Mouse (Mus musculus): ENCODE results near the gene Fgf18. TPM values are rescaled to one million over a fixed set of nuclear protein-coding genes. Genes with fewer than 3 reads are reported as not detected.

Fgf18 gene
- polyA plus RNA-seq, 1 experiment, result not detected

- 82% methylated on average over 3 of the region's 3 CpGs for WGBS
- Histone ChIP-seq H3K4me3 (ENCODE audit: insufficient read depth, low read depth, low read length) (no peak overlapping the region), H3K4me1 (ENCODE audit: control insufficient read depth, insufficient read depth, low read length) (no peaks in the 10 kb centered on the region), H3K27ac (ENCODE audit: insufficient read depth, low read depth, low read length) (no peak overlapping the region)
- TF ChIP-seq CTCF (IDR thresholded peaks at IDR 0.05; ENCODE audit: insufficient read depth, low read depth, low read length) (no peak), POLR2A (IDR thresholded peaks at IDR 0.05; ENCODE audit: insufficient read depth, low read depth, low read length) (no peak)
Observed at GRCm38 (mm10) chr11:33107540-33107939, 39.7 kb downstream of the Fgf18 start.

DNA sequence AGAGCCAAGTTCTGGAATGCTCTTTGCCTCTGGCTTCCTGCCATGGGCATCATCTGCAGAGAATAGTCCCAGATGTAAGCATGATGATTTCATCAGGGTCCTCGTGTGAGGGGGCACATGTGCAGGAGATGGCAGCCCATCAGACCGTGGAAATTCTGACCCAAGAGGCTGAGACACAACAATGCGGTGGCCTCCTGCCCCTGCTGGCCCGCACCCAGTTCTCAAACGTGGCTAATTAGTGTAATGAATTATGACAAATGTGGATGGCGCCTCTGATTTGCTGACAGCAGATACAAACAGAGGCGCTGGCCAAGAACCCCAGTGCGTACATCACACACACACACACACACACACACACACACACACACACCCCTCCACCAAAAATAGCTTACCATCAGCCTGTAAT is 42.3 kb downstream of the Fgf18 start:
- no peak overlapping the region for H3K27ac ChIP-seq (ENCODE audit: insufficient read depth, low read depth, low read length)
- 44% methylated on average over 8 of the region's 8 CpGs for WGBS
- H3K4me3 ChIP-seq (ENCODE audit: insufficient read depth, low read depth, low read length), result no peak overlapping the region
- H3K4me1 ChIP-seq (ENCODE audit: control insufficient read depth, insufficient read depth, low read length), result peaks cover 5% of the 10 kb centered on the region
- TF ChIP-seq POLR2A (IDR thresholded peaks at IDR 0.05; ENCODE audit: insufficient read depth, low read depth, low read length) (no peak), CTCF (IDR thresholded peaks at IDR 0.05; ENCODE audit: insufficient read depth, low read depth, low read length) (no peak)

DNA sequence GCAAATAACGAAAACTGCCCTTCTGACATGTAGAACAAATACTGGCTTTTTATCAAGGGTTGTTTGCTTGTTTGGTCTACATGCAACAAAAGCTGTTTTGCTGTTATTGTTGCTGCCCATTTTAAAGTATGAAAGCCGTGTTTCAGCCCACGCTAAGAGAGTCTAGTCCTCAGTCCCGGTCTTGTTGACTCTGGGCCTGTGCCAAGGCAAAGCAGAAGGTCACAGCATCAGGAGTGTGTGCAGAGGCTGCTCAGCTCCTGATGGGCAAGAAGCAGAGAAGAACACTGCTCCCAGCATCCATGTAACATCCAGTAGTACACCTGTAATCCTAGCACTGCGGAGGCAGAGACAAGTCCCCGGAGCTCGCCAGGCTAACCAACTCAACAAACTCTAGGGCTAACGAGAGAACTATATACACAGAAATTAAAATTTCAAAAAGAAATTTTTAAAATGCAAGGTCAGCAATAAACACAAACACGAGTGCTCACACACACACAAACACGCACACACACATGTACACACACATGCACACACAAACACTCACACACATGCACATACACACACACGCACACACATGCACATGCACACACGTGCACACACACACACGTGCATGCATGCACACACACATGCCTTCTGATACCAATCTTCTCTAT is 43.8 kb downstream of the Fgf18 start:
- no peak for TF ChIP-seq POLR2A (IDR thresholded peaks at IDR 0.05; ENCODE audit: insufficient read depth, low read depth, low read length)
- TF ChIP-seq CTCF (IDR thresholded peaks at IDR 0.05; ENCODE audit: insufficient read depth, low read depth, low read length), result no peak
- Histone ChIP-seq H3K4me1 (ENCODE audit: control insufficient read depth, insufficient read depth, low read length) (peaks cover 5% of the 10 kb centered on the region), H3K27ac (ENCODE audit: insufficient read depth, low read depth, low read length) (no peak overlapping the region), H3K4me3 (ENCODE audit: insufficient read depth, low read depth, low read length) (no peak overlapping the region)
- WGBS, result 78% methylated on average over 13 of the region's 13 CpGs

DNA sequence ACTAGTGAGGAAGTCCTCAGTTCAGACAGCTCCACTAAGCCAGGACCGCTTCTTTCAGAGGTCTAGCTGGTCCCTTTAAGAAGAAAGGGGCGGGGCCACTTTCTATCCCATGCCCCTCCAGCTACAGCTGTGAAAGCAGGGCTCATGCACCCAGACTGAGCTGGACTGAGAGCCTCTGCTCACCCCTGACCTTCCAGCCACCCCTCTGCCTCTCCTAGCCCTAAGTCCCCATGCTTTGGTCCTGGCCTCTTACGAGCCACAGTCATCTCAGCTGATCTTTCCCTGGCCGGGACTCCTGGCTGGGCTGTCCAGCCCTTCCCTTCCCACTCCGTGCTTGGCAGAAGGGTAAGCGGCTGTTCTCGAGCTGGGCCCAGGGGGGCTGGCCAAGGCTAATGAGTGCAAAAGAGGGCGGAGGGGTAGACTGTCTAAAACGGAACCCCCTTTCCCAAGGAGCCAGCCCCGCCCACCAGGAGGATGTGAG is 47.1 kb downstream of the Fgf18 start:
- peaks cover 5% of the 10 kb centered on the region for H3K4me1 ChIP-seq (ENCODE audit: control insufficient read depth, insufficient read depth, low read length)
- TF ChIP-seq CTCF (IDR thresholded peaks at IDR 0.05; ENCODE audit: insufficient read depth, low read depth, low read length) (no peak), POLR2A (IDR thresholded peaks at IDR 0.05; ENCODE audit: insufficient read depth, low read depth, low read length) (no peak)
- no peak overlapping the region for H3K27ac ChIP-seq (ENCODE audit: insufficient read depth, low read depth, low read length)
- 25% methylated on average over 10 of the region's 10 CpGs for WGBS
- no peak overlapping the region for H3K4me3 ChIP-seq (ENCODE audit: insufficient read depth, low read depth, low read length)

DNA sequence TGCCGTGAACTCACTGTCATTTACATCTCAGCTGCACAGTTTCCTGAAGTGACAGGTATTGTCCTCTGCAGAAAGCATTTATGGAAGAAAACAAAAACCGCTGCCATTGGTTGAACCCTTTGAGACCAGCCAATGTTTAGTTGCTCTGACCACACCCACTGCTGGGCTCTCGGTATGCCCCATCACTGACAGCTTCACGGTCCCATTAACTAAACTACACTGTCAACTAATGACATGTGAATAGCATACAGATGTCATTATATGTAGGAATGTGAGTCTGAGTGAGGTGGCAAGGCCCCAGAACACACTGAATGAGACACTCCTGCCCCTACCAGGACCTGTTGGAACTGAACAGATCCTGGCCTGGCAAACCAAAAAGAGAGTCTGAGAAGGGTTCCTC is 47.8 kb downstream of the Fgf18 start:
- H3K4me3 ChIP-seq (ENCODE audit: insufficient read depth, low read depth, low read length), result no peak overlapping the region
- WGBS, result 84% methylated on average over 4 of the region's 4 CpGs
- no peak overlapping the region for H3K27ac ChIP-seq (ENCODE audit: insufficient read depth, low read depth, low read length)
- peaks cover 5% of the 10 kb centered on the region for H3K4me1 ChIP-seq (ENCODE audit: control insufficient read depth, insufficient read depth, low read length)
- TF ChIP-seq POLR2A (IDR thresholded peaks at IDR 0.05; ENCODE audit: insufficient read depth, low read depth, low read length) (no peak), CTCF (IDR thresholded peaks at IDR 0.05; ENCODE audit: insufficient read depth, low read depth, low read length) (no peak)

DNA sequence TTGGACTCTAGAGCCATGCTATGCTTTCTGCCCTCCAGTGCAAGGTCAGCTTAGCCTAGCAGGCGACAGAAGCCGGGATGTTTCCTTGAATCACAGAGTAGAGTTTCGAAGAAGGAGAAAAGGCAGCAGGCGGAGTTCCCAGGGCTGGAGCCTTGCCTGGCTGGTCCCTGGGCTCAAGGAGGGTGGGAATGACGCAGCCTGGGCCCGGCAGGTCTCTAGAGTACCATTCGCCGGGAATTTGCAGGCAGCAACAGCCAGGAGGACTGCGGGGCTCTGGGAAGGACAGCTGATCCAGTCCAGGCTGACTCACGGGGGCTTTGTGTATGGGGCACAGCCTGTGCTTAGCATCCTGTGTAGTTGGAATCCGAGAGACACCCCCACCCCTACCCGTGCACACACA is 48.8 kb downstream of the Fgf18 start:
- Histone ChIP-seq H3K4me3 (ENCODE audit: insufficient read depth, low read depth, low read length) (no peak overlapping the region), H3K4me1 (ENCODE audit: control insufficient read depth, insufficient read depth, low read length) (peaks cover 5% of the 10 kb centered on the region), H3K27ac (ENCODE audit: insufficient read depth, low read depth, low read length) (no peak overlapping the region)
- TF ChIP-seq CTCF (IDR thresholded peaks at IDR 0.05; ENCODE audit: insufficient read depth, low read depth, low read length) (no peak), POLR2A (IDR thresholded peaks at IDR 0.05; ENCODE audit: insufficient read depth, low read depth, low read length) (no peak)
- WGBS, result 87% methylated on average over 12 of the region's 12 CpGs

- TF ChIP-seq CTCF (IDR thresholded peaks at IDR 0.05; ENCODE audit: insufficient read depth, low read depth, low read length) (peak; percentile 57; the same call in 1 of the 2 replicates), POLR2A (IDR thresholded peaks at IDR 0.05; ENCODE audit: insufficient read depth, low read depth, low read length) (no peak)
- WGBS, result 57% methylated on average over 8 of the region's 8 CpGs
- no peak overlapping the region for H3K4me3 ChIP-seq (ENCODE audit: insufficient read depth, low read depth, low read length)
- peaks cover 5% of the 10 kb centered on the region for H3K4me1 ChIP-seq (ENCODE audit: control insufficient read depth, insufficient read depth, low read length)
- no peak overlapping the region for H3K27ac ChIP-seq (ENCODE audit: insufficient read depth, low read depth, low read length)
Observed at GRCm38 (mm10) chr11:33097855-33098254, 49.3 kb downstream of the Fgf18 start.

DNA sequence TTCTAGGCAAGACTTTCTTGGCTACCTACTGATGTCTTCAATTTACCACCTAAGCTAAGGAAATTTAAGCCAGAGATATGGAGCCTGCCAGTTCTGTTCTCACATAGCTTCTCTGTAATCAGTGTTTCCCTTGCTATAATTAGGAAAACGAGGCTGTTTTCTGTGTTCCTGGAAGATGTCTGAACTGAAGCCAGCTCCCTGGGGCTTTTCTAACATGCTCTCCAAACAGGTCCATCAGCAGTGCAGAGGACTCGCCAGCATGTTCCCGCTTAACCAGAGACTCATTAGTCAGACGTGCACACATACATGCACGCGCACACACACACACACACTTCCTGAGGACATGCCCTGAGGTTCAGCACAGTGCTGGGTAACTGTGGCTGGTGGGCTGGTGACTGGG is 57.3 kb downstream of the Fgf18 start:
- peaks cover 7% of the 10 kb centered on the region for H3K4me1 ChIP-seq (ENCODE audit: control insufficient read depth, insufficient read depth, low read length)
- TF ChIP-seq POLR2A (IDR thresholded peaks at IDR 0.05; ENCODE audit: insufficient read depth, low read depth, low read length) (no peak), CTCF (IDR thresholded peaks at IDR 0.05; ENCODE audit: insufficient read depth, low read depth, low read length) (no peak)
- H3K27ac ChIP-seq (ENCODE audit: insufficient read depth, low read depth, low read length), result no peak overlapping the region
- H3K4me3 ChIP-seq (ENCODE audit: insufficient read depth, low read depth, low read length), result no peak overlapping the region
- 22% methylated on average over 6 of the region's 6 CpGs for WGBS

DNA sequence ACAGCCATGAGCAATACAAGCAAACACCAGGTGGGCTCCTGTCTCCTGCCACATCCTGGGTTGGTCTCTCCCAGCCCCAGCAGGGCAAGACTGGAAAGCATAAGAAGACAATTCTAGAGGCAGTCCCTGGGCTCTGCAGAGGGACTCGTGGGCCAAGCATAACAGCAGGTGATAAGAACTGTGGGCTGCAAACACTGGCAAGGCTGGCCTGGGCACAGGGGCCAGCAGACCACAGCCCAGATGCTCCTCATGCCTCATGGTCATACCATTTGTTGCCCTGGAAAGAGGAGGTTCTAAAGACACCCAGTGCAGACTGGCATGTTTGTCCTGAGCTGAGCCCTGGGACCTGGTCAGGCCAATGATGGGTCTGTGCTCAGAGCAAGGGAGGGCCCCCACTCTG is 59.0 kb downstream of the Fgf18 start:
- peaks cover 7% of the 10 kb centered on the region for H3K4me1 ChIP-seq (ENCODE audit: control insufficient read depth, insufficient read depth, low read length)
- WGBS, result 61% methylated on average over 1 of the region's 1 CpGs
- TF ChIP-seq POLR2A (IDR thresholded peaks at IDR 0.05; ENCODE audit: insufficient read depth, low read depth, low read length) (no peak), CTCF (IDR thresholded peaks at IDR 0.05; ENCODE audit: insufficient read depth, low read depth, low read length) (no peak)
- H3K27ac ChIP-seq (ENCODE audit: insufficient read depth, low read depth, low read length), result no peak overlapping the region
- H3K4me3 ChIP-seq (ENCODE audit: insufficient read depth, low read depth, low read length), result no peak overlapping the region

Data from olfactory bulb, adult 2 months (tissue).